Mouse (Mus musculus): ENCODE data around the gene Fam50a.

The Fam50a gene

DNA sequence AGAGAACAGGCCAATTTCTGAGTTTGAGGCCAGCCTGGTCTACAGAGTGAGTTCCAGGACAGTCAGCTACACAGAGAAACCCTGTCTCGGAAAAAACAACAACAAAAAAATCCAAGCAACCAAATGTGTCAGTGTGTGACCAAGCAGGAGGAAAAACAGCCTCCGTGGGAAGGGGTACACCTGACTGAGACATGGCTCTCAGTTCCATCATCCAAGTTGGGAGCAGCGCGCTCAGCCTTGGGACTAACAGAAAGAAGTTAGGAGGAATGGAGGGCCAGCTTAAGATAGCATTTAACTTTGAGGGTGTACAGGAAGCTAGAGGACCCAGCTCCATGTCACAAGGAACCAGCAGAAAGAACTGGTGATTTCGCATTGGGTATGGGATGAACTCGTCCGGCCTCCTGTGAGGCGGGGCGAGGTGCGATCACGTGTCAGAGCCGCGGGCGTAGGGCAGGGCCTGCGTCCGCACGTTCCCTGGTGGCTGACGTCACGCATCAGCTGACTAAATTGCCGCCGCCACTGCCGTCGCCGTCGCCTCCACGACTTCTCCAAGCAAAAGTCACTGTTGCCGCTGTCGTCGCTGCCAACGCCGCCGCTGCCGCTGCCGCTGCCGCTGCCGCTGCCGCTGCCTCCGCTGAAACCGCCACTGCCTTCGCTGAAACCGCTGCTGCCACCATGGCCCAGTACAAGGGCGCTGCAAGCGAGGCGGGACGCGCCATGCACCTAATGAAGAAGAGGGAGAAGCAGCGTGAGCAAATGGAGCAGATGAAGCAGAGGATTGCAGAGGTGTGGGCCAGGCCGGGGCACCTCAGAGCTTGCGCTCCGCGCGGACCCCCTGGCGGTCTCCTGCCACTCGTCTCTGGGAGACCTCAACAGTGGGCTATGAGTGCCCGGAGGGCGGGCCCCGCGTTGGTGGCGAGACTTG, at the start of gene Fam50a:
TSS of gene Fam50a (plus strand) at position 494 of the 925 bp plus-strand sequence.
- DNase-seq = peak; percentile 89

DNA sequence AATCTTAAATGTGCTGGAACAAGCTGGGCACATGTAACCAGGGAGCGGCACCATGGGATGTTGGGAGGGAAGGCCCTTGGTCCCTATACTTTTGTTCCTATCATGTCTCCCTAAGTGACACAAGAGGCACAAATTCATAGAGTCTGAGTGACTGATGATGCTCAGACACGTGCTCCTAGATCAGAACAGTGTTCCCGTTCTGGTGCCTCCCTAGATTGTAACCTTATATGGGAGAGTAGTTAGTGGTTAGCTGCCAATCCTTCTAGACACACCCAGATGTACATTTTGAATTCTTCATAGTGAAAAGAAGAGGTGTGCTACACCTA, 43.1 kb upstream of the Fam50a start:
- DNase-seq = no peak

DNA sequence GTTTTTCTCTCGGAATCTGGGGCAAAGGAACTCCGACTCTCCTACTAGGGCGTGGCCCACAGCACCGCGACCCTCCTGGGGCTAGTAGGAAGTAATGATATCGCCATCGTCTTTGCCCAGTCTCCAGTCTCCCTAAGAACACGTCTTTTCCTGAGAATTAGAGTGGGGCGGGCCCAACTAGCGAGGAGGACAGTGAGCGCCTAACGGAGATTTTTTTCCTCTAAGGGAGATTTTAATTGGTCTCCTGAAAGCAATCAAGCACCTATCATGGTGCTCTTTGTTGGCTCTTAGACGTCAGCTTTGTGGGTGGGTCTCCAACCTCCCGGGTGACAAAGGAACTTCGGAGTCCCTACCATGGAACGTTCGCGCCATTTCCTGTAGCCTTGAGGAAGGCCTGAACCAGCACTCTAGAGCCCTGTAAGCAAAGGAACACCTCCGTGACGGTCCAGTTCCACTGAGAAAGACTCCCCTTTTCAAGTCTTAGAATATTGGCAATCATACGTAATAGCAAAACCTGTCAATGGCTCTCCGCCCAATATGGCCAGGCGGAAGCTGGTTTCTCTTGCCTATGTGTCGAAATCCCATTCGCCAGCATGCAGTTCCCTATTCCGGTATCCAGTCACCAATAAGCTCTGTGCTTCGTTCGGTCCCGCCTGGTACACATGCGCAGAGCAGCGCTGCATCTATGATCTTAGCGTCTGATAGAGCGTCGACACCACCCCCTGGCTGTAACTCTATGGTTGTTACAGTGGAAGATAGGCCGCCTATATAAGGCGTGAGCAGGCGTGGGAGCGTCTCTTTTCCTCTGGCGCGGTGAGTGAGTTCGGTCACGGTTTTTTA, 42.6 kb upstream of the Fam50a start, which contains the start of gene Rpl10:
TSS of gene Rpl10 (plus strand) at position 751 of the 840 bp plus-strand sequence.
- DNase-seq = peak; percentile 96

DNA sequence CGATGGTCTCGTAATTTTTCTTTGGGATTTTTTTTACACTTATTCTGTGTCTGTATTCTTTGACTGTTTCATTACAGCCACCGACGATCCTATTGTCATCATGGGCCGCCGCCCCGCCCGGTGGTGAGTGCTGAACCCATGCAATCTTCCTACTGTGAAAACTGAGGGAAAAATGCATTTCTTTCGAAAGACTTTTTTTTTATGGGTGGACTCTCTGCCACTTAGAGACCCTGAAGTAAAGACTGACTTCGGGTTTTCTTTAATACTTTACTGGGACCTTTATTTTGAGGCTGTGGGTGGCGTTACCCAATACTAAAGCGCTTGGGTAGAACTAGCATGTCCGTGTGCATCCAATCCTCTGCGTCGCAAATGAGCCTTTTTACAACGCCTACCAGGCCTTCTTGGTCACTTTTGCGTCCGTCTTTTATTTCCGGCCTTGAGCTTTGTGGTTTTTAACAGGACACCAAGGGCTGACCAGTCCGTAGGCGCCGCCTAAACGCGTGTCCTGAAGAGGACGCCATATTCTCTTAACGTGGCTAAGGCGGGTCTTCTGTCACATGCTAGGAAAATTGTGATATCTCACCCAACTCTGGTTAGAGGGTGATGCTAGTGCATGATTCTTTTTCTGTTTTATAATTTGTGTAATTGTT, 41.8 kb upstream of the Fam50a start:
- DNase-seq = peak; percentile 39

DNA sequence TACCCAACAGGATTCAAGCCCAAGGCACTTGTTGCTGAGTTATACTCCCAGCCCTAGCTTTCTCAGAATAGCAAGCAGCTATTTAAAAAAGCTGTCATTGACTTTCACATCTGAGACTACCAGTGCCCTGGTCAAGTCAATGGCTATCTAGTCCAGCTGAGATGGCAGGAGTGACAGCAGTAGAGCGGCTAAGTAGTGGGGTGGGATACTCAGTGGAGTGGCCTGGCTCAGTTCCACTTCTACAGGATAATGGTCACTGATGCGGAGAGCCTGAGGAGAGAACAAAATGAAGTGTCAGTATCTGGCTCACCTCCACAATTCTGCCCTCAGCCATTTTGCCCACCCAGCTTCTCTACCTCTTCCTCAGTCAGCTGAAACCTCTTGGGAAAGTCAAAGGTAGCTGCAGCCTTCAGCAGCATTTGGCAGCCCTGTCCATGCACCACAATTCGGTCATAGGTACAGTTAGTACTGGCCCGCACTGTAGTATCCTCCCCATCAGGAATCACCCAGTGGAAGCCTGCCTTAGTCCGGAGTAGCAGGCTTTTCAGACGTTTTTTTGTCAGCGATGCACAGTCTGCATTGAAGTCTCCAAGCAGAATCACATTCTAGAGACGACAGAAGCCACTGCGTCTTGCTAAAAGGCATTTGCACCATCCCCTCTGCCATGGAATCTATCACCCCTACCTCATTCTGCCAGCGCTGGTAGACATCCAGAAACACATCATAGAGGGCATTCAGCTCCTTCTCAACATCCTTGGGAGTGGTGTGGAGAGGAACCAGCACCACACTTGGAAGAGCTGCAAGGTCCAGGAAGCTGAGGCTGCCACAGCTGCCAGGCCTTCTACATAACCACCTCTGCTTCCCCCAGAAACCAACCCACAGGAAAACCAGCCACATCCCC, 39.2 kb upstream of the Fam50a start:
- DNase-seq = no peak

DNA sequence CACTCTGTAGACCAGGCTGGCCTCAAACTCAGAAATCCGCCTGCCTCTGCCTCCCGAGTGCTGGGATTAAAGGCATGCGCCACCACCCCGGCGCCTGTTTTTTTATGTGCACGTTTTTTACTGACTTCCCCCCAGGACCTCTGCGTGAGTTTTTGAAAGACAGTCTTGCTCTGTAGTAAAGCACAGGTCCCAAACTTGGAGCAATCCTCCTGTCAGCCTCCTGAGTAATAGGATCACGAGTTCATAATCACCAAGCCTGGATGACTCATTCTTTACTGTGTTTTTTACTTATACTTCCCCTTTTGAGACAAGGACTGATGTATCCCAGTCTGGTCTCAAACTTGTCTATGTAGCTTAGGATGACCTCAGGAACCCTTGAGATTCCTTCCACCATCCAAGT, 34.9 kb upstream of the Fam50a start:
- DNase-seq = no peak

DNA sequence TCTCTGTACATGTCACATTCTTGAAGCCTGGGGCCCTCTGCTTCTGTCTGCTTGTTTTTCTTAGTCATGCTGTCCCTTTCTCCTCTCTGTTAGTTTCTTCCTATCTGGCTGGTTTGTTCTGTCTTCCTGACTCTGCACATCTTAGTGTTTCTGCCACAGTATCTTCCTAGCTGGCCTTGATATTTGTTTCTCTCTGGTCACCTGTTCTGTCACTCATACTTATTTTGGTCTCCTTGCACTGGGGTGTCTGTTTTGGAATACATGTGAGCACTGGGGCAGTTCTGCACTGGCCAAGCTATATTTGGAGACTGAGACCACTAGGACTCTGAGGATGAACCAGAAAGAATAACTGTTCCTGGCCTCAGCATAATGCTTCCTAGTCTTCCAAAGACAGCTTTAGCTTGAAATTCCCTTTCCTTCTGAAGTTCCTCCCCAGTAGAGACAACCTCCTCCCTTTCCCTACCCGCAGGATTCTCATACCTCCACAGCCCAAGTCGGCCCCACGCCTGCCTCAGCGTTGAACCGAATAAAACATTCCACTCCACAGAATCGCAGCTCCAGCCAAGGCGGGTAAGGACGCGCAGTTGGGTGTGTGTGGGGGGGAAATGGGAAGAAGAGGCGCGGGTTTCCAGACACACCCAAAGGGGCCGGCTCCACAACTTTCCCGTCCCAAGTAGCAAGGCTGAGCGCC, 31.6 kb upstream of the Fam50a start:
- no peak for DNase-seq

DNA sequence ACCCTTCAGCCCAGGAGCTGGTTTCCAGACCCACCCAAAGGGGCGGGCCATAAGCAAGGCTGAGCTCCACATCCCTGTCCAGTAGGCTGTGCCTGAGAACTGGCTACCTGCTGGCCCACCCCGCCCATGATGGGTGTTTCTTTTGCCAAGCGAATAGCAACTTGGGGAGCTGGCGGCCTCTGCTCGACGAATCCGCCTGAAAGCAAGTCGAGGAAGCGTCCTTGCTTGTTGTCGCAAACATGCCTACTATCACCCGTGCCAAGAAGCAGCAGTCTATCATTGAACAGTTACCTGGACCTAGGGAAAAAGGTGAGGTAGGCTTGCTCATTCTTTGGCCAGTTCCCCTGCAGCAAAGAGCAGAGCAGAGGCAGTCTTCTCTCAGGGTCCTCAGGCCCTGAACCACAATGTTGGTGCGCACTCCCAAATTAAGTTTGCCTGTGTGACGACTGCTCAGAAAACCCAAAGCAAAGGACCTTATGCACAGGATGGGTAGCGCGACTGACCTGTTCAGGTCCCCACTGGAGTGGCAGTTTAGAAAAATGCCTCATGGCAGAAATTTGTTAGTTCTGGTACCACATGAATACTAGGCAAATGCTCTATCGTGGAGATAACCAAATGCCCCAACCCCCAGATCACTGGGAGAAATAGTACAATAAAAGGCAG, 31.0 kb upstream of the Fam50a start, which contains the start of the genes Taz and Dnase1l1:
TSS of gene Taz (plus strand) at position 181 of the 663 bp plus-strand sequence.
TSS of gene Dnase1l1 (minus strand) at position 606 of the 663 bp plus-strand sequence.
- peak; percentile 81 for DNase-seq

DNA sequence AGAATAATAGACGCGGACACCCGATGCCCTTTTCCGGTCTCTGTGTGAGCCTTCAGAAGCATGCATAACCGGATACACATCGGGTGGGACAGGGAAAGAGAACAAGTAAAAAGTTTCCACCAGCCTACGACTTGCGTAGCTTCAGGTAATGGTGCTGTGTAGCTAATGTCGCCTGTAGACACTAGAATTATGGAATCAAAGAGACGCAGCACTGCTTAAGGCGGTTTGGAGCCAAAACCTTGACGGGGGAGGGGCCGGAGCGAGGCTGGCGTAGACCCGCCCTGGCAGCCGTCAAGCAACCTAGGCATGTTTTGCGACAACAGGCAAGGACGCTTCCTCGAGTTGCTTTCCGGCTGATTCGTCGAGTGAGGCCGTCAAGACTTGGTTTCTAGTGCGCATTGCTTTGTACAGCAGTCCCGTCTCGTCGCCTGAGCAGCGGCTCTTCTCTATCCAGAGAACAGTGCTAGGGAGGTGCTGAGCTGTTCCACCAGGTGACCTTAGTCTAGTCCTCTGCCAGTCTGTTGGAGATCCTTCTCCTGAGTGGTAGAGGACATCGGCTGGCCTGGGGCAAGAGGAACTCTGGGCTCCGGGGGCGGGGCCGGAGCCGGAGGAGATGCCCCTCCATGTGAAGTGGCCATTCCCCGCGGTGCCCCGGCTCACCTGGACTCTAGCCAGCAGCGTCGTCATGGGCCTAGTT, 30.3 kb upstream of the Fam50a start:
- DNase-seq = peak; percentile 87

DNA sequence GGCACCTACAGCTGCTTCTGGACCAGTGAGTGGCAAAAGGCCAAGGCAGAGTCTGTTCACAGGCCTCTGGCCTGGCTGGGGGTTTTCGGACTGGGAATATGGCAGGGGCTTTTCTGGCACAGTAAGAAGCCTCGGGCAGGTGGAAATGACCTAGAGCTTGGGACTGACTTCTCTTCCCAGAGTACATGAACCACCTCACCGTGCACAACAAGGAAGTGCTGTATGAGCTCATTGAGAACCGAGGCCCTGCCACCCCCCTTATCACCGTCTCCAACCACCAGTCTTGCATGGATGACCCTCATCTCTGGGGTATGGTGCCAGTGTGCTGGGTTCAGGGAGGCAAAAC, 29.8 kb upstream of the Fam50a start:
- DNase-seq = no peak

DNA sequence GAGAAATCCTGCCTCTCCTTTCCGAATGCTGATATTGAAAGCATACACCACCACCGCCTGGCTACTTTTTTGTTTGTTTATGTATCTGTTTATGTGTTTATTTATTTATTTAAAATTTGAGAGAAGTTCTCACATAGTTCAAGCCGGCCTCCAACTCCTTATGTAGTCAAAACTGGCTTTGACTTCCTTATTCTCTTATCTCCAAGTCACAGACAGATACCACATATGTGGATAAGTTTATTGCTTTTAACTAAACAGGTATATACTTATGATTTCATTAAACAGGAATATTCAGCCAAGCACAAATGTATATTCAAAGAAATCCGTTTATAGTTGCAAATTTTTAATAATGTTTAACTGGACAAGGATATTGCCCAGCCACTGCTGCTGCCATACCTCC, 19.4 kb upstream of the Fam50a start:
- DNase-seq = no peak

DNA sequence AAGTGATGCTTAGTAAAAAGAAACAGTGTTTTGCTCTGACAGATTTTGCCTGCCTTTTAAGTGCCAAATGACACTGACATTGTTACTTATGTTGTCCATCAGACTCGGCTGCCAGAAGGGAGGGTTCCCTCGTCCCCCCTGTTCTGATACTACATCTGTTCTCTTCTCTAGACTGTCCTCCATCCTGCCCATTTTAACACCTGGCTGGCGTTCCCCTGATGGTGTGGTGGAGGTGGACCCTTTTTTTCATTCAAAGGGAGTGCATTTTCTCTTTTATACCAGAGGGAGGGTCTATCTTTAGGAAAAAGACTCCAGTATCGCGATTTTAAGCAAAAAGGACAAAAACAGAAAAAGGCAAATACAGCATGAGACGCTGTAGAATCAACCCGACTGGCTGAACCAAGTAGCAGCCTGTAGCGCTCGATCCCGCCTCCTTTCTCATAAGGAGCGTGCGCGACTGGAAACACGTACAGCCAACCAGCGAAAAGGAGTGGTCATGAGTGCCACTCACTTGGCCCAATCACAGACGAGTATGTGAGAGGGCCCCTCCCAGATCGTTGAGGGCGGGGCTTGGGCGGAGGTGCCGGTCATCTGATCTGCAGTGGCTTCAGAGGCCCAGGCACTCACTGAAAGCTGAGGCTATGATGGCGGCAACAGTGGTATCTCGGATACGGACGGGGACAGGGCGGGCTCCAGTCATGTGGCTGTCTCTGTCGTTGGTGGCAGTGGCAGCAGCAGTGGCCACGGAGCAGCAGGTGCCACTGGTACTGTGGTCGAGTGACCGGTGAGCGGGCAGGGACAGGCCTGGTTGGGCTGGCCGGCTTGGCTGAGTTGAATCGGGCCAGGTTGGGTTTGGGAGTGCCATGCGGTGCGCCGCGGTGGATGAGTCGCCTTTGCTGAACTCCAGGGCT, 16.0 kb upstream of the Fam50a start, which contains the start of gene Atp6ap1:
TSS of gene Atp6ap1 (plus strand) at position 560 of the 911 bp plus-strand sequence.
- peak; percentile 96 for DNase-seq

DNA sequence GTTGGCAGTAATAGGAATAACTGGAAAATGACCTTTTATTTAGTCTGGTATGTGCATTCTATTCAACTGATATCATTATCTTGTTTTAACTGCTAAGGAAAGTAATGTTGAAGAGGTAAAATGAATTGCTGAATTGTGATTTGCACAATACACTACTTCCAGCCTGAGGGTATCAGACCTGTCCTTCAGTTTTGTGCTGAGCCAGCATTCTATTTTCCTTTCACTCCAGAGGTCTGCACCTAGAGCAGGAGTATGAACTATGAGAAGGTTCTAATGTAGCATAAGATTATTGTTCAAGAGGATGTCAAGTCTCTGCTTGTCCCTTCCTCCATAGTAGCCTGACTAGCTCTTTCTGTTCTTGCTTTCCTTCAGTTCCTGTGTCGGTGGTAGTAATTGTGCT, 14.5 kb upstream of the Fam50a start:
- no peak for DNase-seq

DNA sequence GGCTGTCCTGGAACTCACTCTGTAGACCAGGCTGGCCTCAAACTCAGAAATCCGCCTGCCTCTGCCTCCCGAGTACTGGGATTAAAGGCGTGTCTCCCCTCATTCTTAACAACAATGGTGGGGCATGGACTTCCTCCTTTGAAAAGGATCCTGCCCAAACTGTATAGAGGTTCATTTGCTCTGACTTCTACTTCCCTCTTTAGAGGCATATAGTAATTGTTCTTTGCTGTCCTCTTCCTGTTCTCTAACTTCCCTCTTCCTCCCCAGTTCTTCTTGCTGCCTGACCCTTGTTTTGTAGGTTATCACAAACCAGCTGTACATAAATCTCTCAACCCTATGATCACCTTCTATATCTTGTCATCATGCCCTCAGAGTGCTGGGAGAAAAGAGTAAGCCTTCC, 13.1 kb upstream of the Fam50a start:
- DNase-seq = no peak

DNA sequence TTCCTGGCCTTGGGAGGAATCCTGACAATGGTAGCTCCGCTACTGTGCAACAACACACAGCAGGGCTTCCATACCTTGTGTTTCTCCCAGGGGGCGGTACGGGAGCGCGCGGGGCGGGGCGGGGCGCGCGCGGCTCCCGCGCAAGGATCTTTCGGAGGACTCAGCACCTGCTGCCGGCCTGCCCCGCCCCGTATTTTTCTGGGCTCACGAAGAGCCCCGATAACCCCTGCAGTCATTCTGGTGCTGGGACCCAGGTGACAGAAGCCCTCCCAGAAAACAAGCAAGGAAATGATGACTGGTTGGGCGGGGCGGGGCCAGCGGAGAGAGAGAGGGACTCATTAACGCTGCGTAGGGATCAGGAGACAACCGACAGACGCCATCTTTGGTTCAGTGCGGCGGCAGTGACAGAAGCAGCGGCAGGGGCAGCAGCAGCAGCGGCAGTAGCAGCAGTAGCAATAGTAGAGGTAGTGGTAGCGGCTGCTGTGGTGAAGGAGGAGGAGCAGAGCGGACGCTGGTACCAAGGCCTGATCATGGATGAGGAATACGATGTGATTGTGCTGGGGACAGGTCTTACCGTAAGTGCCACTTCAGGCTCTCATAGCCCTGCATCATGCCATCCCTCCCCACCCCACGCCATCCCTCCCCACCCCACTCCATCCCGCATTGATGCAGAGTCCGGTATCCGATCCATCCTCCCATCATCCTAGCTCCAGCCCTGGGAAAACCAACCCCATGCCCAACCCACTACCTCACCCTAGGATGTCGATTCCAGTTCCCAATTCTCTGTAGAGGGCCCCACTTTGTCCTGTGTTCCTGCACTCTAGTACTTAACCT, 7.7 kb upstream of the Fam50a start, which contains the start of gene Gdi1:
TSS of gene Gdi1 (plus strand) at position 132 of the 834 bp plus-strand sequence.
- DNase-seq = peak; percentile 73

DNA sequence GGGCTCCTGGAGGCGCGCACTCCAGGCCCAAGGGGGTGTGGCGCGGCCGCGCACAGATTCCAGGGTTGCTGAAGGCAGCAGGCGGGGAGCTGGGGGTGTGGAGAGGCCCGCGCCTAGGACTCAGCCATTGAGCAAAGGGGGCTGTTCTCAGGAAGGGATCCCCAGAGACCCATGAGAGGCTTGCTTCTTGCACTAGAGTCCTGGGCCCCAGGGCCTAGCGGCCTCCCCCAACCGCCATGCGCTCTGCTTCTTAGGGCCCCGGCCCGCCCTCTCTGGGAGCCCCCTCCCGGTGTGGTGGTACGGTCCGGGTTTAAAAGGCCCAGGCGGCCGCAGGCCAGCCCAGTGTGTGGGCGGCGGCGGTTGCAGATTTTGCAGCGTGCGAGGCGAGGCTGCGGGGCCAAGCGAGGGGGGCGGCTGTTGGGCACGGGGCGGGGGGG, 15.9 kb downstream of the Fam50a start, which contains the start of gene Plxna3:
TSS of gene Plxna3 (plus strand) at position 342 of the 437 bp plus-strand sequence.
- DNase-seq = peak; percentile 71

DNA sequence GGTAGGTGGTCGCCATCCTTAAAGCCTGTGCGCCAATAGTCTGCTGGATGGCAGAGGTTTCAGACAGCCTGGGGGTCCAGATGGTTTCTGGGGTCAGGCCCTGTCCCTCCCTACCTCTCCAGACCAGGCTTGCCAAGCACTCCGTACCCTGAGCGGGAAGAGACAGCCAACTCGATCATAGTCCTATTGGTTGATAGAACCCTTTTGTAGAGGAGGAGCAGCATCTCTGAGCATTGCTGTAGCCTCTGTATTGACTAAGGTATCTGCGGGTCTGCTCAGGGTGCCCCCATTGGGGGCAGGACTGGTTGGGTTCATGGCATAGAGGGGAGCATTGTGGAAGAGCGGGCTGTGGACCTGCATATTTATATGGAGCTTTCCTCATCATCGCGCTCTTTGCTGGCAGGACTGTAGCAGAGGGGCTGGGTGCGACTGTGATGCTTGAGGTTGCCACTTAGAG, 16.4 kb downstream of the Fam50a start:
- DNase-seq = no peak

Measured in cerebellum, adult 11-12 months (tissue).